Mouse (Mus musculus): ENCODE measurements at regions not wholly inside any gene's neighbourhood (a gene's known extent, or its start where the extent isn't known, plus 50 kb on each side); places are given as distances from the start of the nearest gene placed in this dataset.

GRCm38 (mm10) chr14:76686762-76687453 is 130.2 kb upstream of the Serp2 start:
- no peak for TF ChIP-seq POLR2A (IDR thresholded peaks at IDR 0.05; ENCODE audit: control insufficient read depth, extremely low read depth, insufficient read depth, low read length, poor library complexity)
- no peak for TF ChIP-seq CTCF (IDR thresholded peaks at IDR 0.05; ENCODE audit: borderline replicate concordance, control insufficient read depth, extremely low read depth, insufficient read depth, low read length, poor library complexity)

Measured in thymus, adult 2 months (tissue).